Mouse (Mus musculus) urinary bladder, postnatal 25 days (tissue): ENCODE data around the gene Qprt.

Source experiments
- DNase-seq: peaks from one replicate; pipeline ENCODE4 v3.0.0; 2022; ENCODE audit warnings: low spot score

Qprt gene

DNA sequence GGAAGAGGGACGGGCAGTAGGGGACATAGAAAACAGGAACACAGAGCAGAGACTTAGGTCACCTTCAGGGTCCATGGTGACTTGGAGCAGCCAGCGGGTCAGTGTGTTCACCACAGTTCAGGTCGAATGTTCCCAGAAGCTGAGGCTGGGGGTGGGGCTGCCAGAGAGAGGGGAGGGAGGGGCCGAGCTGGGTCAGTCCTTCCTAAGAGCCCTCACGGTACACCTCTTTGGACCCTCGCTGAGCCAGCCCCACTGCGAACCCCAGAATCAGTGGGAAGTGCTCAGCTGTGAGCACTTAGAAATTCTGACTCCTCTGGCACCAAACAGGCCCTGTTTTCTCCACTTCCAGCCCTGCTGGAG lies at the start of gene Qprt:
Gene Qprt, minus strand, starts transcription at position 316 of the 360 bp plus-strand sequence.
- DNase-seq = no peak

DNA sequence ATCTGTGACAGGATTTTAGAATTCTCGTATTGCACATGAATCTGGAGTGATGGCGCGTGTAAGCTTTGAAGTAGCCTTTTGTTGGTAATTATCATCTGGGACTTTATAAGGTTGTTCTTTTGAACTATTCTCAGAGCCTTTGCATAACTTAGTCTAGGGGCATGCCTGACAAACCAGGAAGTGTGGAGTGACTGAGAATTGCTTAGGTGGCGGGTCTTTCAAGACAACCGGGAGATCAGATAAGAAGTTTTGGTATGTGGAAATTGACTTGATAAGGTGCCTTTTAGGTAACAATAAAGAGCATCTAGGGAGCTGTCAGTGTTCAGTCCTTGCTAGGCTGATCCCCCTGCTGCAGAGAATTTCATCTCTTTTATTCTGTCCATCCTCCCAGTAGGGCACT lies 44.5 kb upstream of the Qprt start:
- no peak for DNase-seq

DNA sequence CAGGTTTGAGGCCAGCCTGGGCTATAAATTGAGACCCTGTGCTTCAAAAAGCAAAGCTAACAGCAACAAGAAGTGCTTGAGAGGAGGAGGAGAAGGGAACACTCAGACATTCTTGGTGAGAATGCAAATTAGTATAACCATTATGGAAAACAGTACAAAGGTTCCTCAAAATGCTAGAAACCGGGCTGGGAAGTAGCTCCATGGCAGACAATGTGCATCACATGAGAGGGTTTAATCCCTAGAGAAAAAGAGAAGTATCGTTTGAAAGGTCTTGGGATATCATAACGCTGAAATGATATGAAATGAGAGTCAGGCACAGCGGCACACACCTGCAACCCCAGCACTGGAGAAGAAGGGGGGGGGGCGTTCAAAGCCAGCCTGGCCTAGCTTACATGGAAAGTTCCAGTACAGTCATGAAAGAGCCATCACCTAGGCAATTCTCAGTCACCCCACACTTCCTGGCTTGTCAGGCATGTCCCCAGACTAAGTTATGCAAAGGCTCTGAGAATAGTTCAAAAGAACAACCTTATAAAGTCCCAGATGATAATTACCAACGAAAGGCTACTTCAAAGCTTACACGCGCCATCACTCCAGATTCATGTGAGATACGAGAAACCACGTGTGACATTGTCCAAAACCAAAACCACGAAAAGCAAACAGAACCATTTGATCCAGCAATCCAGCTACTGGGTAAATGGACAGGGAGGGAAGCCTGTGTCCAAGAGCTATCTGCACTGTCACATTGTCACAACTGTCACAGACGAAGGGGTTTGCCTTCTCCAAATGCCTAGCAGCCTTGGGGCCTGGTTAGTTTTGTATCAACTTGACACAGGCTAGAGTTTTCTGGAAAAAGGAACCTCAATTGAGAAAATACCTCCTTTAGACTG lies 43.8 kb upstream of the Qprt start:
- no peak for DNase-seq

DNA sequence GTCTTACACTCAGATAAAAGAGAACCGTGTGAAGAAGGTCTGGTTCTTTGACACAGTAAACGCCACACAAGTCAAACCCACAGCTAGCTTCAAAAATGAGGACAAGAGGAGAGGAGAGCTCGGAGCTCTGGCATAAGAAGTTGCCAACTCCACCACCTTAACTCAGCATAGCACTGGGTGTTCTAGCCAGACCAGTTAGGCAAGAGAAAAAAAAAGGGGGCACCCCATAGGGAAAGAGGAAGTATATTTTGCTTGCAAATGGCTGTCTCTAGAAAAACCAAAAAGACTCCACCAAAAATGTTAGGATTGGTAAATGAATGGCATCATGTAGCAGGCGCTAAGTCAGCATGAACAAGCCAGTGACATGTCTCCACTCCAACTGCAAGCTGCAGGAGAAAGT lies 42.0 kb upstream of the Qprt start:
- no peak for DNase-seq

GRCm38 (mm10) chr7:127162546-127162945 lies 40.5 kb upstream of the Qprt start:
- no peak for DNase-seq

DNA sequence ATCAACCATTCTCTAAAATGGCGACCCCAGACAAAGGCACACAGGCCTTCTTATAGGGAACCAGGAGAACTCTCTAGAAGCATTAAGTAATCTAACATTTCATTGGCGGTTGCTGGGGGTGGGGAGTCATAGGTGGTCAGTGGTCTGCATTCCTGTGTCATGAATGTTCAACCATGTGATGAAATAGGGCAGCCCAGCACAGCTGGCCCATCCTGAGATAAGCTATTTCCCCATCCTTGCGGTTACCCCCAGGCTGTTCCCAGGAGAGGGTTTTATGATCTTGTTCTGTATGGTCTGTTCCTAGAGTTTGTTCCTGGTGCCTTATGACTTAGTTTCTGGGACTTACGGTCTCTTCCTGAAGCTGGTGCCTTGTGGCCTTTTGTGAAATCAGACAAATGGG lies 35.5 kb upstream of the Qprt start:
- no peak for DNase-seq

DNA sequence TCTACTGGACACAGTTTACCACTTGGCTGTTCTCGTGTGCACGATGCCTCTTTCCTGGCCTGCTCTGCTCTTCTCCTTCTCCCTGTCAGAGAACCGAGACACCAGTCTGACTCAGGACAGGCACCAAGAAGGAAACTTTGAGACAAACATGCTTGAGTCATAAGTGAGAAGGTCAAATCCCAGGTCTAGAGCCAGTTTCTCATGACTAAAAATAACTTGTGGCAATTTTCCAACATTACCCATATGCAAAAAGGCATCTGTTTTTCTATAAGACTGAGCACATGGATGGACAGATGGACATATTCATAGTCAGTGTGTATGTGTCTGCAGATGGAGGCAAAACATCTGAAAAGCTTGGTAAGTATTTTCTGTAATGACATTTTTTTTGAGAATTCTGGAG lies 31.5 kb upstream of the Qprt start:
- no peak for DNase-seq

DNA sequence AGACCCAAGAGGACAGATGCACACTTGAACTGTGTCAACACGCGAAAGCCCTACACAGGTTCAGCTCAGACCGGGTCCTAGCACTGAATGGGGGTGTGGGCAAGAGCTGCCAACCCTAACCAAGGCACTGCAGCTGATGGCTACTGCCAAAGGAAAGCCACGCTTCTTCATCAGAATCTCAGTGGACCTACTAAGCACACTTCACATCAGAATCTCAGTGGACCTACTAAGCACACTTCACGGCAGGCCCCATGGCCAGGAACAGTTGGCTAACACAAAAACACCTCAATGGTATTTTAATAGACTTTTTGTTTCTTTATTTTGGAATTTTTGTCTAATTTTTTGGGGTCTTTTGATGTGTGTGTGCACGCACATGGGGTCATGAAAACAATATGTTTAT lies 30.4 kb upstream of the Qprt start:
- DNase-seq = no peak

GRCm38 (mm10) chr7:127147901-127148300 lies 25.9 kb upstream of the Qprt start:
- DNase-seq = no peak

DNA sequence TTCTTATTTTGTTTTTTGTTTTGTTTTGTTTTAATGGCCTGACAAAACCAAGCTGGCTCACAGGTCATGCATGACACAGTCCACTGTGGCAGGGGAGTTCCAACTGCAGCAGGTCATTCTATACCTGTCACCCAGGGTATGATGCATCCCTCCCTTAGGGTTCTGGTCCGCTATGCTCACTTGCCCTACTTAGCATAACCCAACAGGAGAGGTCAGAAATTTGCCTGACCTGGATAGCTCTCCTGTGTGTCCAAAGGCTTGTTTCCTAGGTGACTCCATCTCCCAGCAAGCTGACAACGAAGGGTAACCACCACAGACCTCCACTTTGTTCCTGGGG lies 24.2 kb upstream of the Qprt start:
- no peak for DNase-seq

GRCm38 (mm10) chr7:127145387-127146266 lies 23.6 kb upstream of the Qprt start:
- no peak for DNase-seq

DNA sequence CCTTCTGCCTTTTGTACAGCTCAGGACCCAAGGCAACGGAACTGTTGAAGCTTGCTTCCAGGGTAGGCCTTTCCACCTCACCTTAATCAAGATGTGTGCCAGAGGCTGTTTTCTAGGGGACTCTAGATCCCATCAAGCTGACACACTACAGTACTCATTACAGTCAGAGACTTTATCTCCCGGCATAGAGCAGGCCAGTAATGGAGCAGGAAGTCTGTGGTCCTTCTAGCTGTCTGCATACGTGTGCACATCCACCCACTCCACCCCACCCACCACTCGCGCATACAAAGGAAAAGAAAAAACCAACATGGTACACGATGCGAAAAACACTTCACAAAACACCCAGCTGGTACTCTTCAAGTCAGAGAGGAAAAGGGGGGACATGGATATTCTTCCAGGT lies 22.4 kb upstream of the Qprt start:
- DNase-seq = no peak

GRCm38 (mm10) chr7:127142666-127143065 lies 20.6 kb upstream of the Qprt start:
- DNase-seq = no peak

DNA sequence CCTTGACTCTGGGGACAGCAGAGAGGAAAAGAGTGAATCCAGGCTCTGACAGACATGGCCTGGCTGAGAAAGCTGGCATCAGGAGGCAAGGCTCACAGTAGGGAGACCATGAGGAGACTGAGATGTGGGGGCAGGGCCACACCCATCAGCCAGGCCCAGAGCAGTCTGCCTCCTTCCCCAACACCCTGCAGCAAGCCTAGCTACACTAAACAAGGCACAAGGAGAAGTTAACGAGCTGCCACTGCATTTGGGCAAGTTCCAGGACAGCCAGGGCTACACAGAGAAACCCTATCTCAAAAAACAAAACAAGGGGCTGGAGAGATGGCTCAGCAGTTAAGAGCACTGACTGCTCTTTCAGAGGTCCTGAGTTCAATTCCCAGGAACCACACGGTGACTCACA lies 20.2 kb upstream of the Qprt start:
- no peak for DNase-seq

- DNase-seq = no peak
Measured at GRCm38 (mm10) chr7:127140623-127141404, 18.8 kb upstream of the Qprt start.

GRCm38 (mm10) chr7:127139562-127139961 lies 17.5 kb upstream of the Qprt start:
- no peak for DNase-seq

DNA sequence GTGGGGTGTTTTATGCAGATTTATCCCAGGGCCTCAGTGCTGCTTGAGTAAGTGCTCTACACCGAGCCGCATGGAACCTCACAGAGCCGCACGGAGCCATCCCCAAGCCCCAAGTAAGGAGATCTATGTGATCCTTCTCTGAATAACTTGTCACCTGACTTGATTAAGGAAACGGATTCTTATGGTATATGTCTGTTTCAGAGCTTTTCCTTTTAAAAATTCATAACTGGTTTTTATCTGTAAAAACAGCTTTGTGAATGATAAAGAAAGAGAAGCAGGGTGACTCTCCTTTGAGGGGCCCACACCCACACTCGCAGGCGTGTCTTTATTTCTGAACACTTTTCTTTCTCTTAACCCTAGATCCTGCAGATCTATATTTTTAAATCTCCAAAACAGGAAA lies 17.1 kb upstream of the Qprt start:
- DNase-seq = no peak

GRCm38 (mm10) chr7:127137262-127138017 lies 15.4 kb upstream of the Qprt start, which contains the start of gene Spn:
Gene Spn, minus strand, starts transcription at chr7:127137823.
- DNase-seq = no peak

GRCm38 (mm10) chr7:127136181-127137071 lies 14.4 kb upstream of the Qprt start:
- no peak for DNase-seq

GRCm38 (mm10) chr7:127134821-127135447 lies 12.9 kb upstream of the Qprt start:
- DNase-seq = no peak
